Mouse (Mus musculus) kidney, postnatal 0 days (tissue): ENCODE data around the gene Eepd1. TPM values are rescaled to one million over a fixed set of nuclear protein-coding genes. Genes with fewer than 3 reads are reported as not detected.

Source experiments
- ATAC-seq: fragments of 200-750 bp; cut with Nextera tagmentation; replicated peaks from 2 replicates; pipeline ENCODE4 v1.8.0; 2017; ENCODE audit warnings: low read depth, moderate number of reproducible peaks, moderate TSS enrichment, moderate library complexity; ENCODE audit not compliant: low FRiP score
- DNase-seq: peaks from one replicate; pipeline ENCODE4 v3.0.0-alpha.2; 2016; ENCODE audit warnings: low spot score
- H3K27ac ChIP-seq: fragments of 300-500 bp; sonication (generic); 2 replicates; pipeline ENCODE4 v1.5.1; 2014; ENCODE audit warnings: mild to moderate bottlenecking
- H3K27me3 ChIP-seq: fragments of 300-500 bp; sonication (generic); 2 replicates; pipeline ENCODE4 v1.6.1; 2014; ENCODE audit warnings: low read length, mixed read lengths; ENCODE audit not compliant: insufficient read depth
- H3K36me3 ChIP-seq: fragments of 300-500 bp; sonication (generic); 2 replicates; pipeline ENCODE4 v1.6.1; 2014; ENCODE audit warnings: low read length, mixed read lengths; ENCODE audit not compliant: insufficient read depth
- H3K4me1 ChIP-seq: fragments of 300-500 bp; sonication (generic); replicated peaks from 2 replicates; pipeline ENCODE4 v1.6.1; 2014; ENCODE audit warnings: antibody characterized with exemption, low read length, mixed read lengths; ENCODE audit not compliant: insufficient read depth
- H3K4me2 ChIP-seq: fragments of 300-500 bp; sonication (generic); 2 replicates; pipeline ENCODE4 v1.6.1; 2014; ENCODE audit warnings: mild to moderate bottlenecking, low read length, moderate library complexity, mixed read lengths
- H3K4me3 ChIP-seq: fragments of 300-500 bp; sonication (generic); replicated peaks from 2 replicates; pipeline ENCODE4 v1.5.1; 2014; ENCODE audit warnings: low read depth, low read length
- H3K9ac ChIP-seq: fragments of 300-500 bp; sonication (generic); 2 replicates; pipeline ENCODE4 v1.6.1; 2014; ENCODE audit warnings: low read depth, low read length
- H3K9me3 ChIP-seq: fragments of 300-500 bp; sonication (generic); replicated peaks from 2 replicates; pipeline ENCODE4 v1.6.1; 2016; ENCODE audit warnings: low read length, inconsistent platforms, mixed read lengths
- CTCF ChIP-seq: IDR thresholded peaks from 2 replicates; pipeline ENCODE4 v1.5.1; 2016; ENCODE audit warnings: antibody characterized with exemption, low read depth, mild to moderate bottlenecking, moderate library complexity
- WGBS: fragments of 180-500 bp; shearing (Covaris S2); extraction: QIAGEN DNeasy Blood & Tissue Kit; methylation state at CpG from one replicate; pipeline ENCODE4 v1.1.7; 2014; 5-methylcytosine and 5-hydroxymethylcytosine counted together
- polyA plus RNA-seq: library from polyadenylated mRNA; unstranded; fragments of >200 nt; fragmentation: Nextera tagmentation; extraction: Ambion mirVana; gene quantifications from 2 replicates; pipeline ENCODE4 v1.2.1, GENCODE M21; 2015

The Eepd1 gene
- polyA plus RNA-seq, 1 experiment from 2014 or later = 5.4 TPM

DNA sequence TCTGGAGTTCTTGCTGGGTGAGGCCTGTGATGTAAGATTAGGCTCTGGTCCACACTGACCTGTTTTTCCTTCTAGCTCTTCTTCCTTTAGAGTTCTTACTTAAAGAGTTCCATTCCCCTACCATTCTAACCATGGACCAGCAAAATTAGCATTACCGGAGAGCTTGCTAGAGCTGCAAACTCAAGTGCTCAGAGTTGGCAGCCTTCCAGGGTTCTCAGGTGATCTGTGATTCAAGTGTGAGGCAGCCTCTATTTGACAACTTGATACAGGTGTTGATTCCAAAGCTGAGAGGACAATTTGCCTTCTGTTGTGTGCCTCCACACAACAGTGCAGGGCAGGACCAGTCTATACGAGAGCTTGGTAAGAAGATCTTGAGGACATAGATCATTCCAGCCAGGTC lies 31.7 kb downstream of the Eepd1 start:
- no peak for TF ChIP-seq CTCF
- DNase-seq (no peak), ATAC-seq (no peak)
- H3K9me3 ChIP-seq = no peaks in the 10 kb centered on the region
- no peak overlapping the region for H3K27ac ChIP-seq
- 71% methylated on average over 2 of the region's 2 CpGs for WGBS
- H3K9ac ChIP-seq = no peak overlapping the region
- H3K4me3 ChIP-seq = no peak overlapping the region
- no peak overlapping the region for H3K4me2 ChIP-seq
- no peaks in the 10 kb centered on the region for H3K27me3 ChIP-seq
- H3K36me3 ChIP-seq = no peaks in the 10 kb centered on the region
- H3K4me1 ChIP-seq = no peaks in the 10 kb centered on the region

DNA sequence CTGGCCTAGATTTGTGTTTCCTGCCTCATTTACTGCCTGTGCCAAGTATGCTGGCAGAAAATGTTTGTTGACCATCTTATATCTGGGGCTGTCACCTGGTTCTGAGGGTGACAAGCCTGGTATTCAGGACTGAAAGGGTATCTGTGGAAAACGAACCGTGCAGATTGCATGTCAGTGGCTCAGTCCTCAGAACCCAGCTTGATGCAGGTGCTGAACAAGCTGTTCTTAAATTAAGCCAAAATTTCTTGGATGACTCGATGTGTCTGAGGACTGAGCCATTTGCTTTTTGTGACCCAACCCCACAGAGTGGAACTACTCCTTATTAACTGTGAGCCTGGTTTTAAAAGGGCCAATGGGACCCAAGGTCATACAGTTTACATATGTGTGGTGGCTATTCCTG lies 32.2 kb downstream of the Eepd1 start:
- no peak overlapping the region for H3K27ac ChIP-seq
- no peaks in the 10 kb centered on the region for H3K27me3 ChIP-seq
- H3K9me3 ChIP-seq = no peaks in the 10 kb centered on the region
- no peak overlapping the region for H3K4me2 ChIP-seq
- DNase-seq (no peak), ATAC-seq (no peak)
- H3K36me3 ChIP-seq = no peaks in the 10 kb centered on the region
- no peak for TF ChIP-seq CTCF
- H3K4me3 ChIP-seq = no peak overlapping the region
- no peaks in the 10 kb centered on the region for H3K4me1 ChIP-seq
- H3K9ac ChIP-seq = no peak overlapping the region
- WGBS = 76% methylated on average over 3 of the region's 3 CpGs

GRCm38 (mm10) chr9:25516640-25517039 lies 35.3 kb downstream of the Eepd1 start:
- WGBS = 76% methylated on average over 7 of the region's 7 CpGs
- Histone ChIP-seq H3K27ac (no peak overlapping the region), H3K4me3 (no peak overlapping the region), H3K4me2 (no peak overlapping the region), H3K27me3 (no peaks in the 10 kb centered on the region), H3K36me3 (no peaks in the 10 kb centered on the region), H3K9ac (no peak overlapping the region), H3K4me1 (no peaks in the 10 kb centered on the region), H3K9me3 (no peaks in the 10 kb centered on the region)
- ATAC-seq (no peak), DNase-seq (no peak)
- no peak for TF ChIP-seq CTCF

DNA sequence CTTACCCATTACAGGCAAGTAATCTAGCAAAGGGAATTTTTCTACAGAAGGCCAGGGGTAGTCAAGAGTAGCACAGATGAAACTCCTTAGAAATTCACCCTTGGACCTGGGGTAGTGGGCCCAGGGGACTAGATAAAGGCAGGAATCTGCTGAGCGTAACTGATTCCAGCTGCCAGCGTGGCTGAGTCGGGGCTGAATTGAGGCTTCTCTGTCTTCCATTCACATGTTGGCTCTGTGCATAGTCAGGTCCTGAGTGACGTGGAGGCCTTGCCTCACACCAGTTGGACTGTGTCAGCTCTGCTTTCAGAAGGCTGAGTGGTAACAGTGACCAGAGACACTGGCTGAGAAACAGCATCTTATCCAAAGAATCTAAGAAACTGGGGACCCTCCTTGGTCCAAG lies 36.6 kb downstream of the Eepd1 start:
- Histone ChIP-seq H3K4me3 (no peak overlapping the region), H3K27me3 (no peaks in the 10 kb centered on the region), H3K4me2 (no peak overlapping the region), H3K36me3 (no peaks in the 10 kb centered on the region), H3K9ac (no peak overlapping the region), H3K4me1 (no peaks in the 10 kb centered on the region), H3K27ac (no peak overlapping the region), H3K9me3 (no peaks in the 10 kb centered on the region)
- no peak for TF ChIP-seq CTCF
- ATAC-seq (no peak), DNase-seq (no peak)
- 59% methylated on average over 4 of the region's 4 CpGs for WGBS

- H3K9ac ChIP-seq = no peak overlapping the region
- H3K4me3 ChIP-seq = no peak overlapping the region
- no peak overlapping the region for H3K4me2 ChIP-seq
- 53% methylated on average over 6 of the region's 6 CpGs for WGBS
- H3K27me3 ChIP-seq = no peaks in the 10 kb centered on the region
- TF ChIP-seq CTCF = no peak
- H3K27ac ChIP-seq = no peak overlapping the region
- no peaks in the 10 kb centered on the region for H3K36me3 ChIP-seq
- no peaks in the 10 kb centered on the region for H3K9me3 ChIP-seq
- DNase-seq (no peak), ATAC-seq (0 out of 2 replicates have a peak, but pooled peaks have one; percentile 46)
- H3K4me1 ChIP-seq = no peaks in the 10 kb centered on the region
These were observed 37.8 kb downstream of the Eepd1 start for GRCm38 (mm10) chr9:25519193-25519592.

- H3K36me3 ChIP-seq = no peaks in the 10 kb centered on the region
- ATAC-seq = no peak
- H3K9ac ChIP-seq = no peak overlapping the region
- 85% methylated on average over 7 of the region's 7 CpGs for WGBS
- H3K9me3 ChIP-seq = no peaks in the 10 kb centered on the region
- no peak for TF ChIP-seq CTCF
- H3K4me3 ChIP-seq = no peak overlapping the region
- DNase-seq = no peak
- H3K27ac ChIP-seq = no peak overlapping the region
- H3K4me2 ChIP-seq = no peak overlapping the region
- H3K27me3 ChIP-seq = no peaks in the 10 kb centered on the region
- no peaks in the 10 kb centered on the region for H3K4me1 ChIP-seq
These were observed 39.5 kb downstream of the Eepd1 start for GRCm38 (mm10) chr9:25520826-25521225.

- WGBS = 96% methylated on average over 2 of the region's 2 CpGs
- Histone ChIP-seq H3K4me2 (no peak overlapping the region), H3K4me3 (no peak overlapping the region), H3K27me3 (no peaks in the 10 kb centered on the region), H3K4me1 (no peaks in the 10 kb centered on the region), H3K9ac (no peak overlapping the region), H3K9me3 (no peaks in the 10 kb centered on the region), H3K27ac (no peak overlapping the region), H3K36me3 (no peaks in the 10 kb centered on the region)
- ATAC-seq (no peak), DNase-seq (no peak)
- TF ChIP-seq CTCF = no peak
These were observed 40.5 kb downstream of the Eepd1 start for GRCm38 (mm10) chr9:25521825-25522224.
